Mouse (Mus musculus) T-cell, adult 2 months (primary cell): ENCODE measurements around the gene Slc30a10.

Source experiments
- DNase-seq: peaks from one replicate; pipeline ENCODE4 v3.0.0; 2022; ENCODE audit warnings: low spot score

Slc30a10 gene

DNA sequence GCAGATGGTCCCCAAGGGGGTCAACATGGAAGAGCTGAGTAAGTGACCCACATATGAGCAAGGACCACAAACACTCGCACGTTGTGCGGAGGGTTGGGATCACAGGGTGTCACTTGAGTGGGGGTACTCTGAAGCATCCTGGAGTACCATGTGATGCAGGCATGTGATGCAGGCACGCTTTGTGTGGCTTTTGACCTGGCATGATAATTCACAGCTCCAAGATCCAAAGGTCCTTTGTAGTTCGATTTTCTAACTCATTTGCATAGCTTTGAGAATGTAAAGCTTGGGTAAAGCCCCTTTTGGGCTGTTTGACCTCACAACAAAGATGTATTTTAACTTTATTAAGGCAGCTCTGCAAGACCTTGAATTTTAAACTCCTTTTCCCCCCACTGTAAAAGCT is 8.2 kb downstream of the Slc30a10 start:
- no peak for DNase-seq

- DNase-seq = no peak
Measured at GRCm38 (mm10) chr1:185469551-185470021, 14.9 kb downstream of the Slc30a10 start.

DNA sequence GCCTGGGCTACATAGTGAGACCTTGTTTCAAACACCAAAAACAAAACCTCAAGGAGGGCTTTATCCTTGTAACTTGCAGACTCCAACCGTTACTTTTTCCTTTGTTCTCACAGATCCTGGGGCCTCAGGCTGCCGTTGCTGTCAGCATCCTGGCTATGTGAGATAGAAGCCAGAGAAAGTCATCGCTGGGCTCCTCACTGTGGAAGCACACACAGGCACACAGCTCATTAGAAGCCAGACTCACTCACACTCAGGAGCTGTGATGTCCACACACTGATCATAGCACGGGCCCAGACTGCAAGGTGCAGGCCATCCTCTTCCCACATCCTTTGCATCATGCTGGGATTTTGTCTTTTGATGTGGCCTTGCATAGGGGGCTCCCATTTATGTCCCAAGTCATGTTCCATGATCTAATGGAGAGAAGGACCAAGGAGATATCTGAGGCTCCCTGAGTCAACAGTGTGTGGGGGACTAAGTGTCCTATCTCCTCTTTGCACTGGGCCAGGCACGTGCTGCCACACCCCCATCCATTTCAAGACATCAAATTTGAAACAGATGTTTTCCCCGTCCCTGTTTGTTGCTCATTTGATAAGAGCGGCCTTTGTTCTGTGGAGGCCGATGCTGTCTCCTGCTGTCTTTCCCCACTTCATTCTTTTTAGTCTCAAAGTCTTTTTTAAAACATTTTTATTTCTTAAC is 17.5 kb downstream of the Slc30a10 start:
- no peak for DNase-seq

GRCm38 (mm10) chr1:185472730-185473129 is 18.1 kb downstream of the Slc30a10 start:
- no peak for DNase-seq

DNA sequence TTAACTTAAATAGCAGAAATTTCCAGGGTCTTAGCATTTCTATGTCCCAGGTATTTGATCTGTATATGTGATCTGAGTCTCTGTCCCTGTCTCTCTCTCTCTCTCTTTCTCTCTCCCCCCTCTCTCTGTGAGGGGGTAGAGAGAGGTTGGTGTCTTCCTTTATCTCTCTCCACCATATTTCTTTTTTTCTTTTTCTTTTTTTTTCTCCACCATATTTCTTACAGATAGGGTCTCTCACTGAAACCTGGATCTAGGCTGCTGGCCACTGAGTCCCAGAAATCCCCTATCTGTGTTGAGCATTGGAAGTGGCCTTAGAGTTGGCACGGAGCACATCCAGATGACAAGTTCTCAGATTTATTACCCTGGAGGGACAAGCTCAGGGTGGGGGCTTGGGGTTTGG is 18.8 kb downstream of the Slc30a10 start:
- no peak for DNase-seq

DNA sequence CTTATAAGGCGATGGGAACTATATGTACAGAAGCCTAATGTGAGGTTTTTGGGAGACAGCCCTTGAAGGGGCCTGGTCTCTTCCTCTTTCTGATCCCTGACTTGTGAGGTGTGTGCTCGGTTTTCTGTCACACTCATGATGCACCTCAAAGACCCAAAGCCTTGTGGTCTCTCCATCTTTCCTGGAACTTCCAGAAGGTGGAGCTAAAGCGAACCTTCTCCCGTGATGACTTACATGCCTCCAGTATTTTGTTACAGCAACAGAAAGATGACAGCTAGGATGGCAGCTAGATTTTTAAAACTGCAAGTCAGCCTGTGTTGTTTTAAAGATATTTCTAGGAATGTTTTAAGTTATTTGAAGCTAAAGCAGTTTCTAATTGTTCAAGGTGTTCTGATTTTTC is 25.2 kb downstream of the Slc30a10 start:
- DNase-seq = no peak

- no peak for DNase-seq
Measured at GRCm38 (mm10) chr1:185482001-185482761, 27.5 kb downstream of the Slc30a10 start.

DNA sequence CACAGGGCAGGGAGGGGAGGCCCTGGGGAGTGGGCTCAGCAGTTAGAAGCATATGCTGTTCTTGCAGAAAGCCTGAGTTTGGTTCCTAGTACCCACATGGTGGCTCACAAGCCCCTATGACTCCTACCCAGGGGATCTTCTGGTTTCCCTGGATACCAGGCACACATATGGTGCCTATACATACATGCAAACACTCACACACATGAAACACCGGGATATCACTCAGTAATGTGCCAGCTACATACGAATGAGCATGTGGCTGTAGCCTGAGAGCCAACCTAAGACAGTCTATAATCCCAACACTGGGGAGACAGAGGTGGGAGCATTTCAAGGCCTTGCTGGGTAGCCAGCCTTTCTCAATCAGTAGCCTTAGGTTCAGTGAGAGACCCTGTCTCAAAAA is 28.1 kb downstream of the Slc30a10 start:
- no peak for DNase-seq

DNA sequence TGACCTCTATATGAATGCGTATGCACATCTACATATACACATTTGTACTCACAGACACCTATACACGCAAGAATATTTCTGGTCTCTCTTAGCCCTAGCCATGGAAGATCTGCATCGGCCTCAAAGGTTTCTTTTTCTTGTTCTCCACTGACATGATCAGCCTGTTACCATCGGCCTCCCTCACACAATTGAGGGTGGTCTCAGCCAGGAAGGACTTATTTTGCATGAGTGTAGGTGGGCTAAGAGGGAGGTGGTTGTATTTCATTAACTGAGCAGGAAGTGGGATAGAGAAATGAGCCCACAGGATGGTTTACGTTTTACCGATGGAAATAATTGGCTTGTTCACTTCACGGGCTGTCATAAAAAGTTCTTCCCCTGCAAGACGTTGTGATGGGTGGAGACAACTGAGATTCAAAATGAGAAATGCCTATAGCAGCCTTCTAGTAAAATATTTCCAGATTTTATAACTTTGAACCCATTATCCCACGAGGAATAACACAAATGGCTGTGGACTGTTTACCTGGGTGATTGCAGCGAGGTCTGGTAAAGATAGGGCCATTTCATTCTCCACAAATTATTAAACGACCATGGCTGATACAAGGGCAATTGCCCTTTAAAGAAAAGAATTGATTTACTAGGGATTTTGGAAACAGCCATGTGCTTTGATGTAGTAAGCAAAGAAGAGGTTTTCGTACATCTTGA is 28.9 kb downstream of the Slc30a10 start:
- no peak for DNase-seq

DNA sequence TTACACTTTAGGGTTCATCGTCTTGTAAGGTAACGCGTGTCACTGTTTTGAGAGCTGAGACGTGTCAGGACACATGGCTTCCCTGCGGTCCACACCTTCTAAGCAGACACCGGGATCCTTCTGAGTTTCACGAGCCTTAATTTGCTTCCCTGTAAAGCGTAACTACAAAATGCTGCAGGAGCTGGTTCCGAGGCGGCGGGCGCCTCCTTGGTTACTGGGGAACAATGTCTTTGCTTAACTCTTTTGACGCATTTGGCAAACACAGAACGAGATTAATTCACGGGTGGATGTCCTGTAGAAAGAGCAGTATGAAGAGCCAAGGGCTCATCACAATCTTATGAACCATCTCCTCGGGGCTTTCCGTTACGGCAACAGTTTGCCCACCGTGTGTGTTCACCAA is 29.6 kb downstream of the Slc30a10 start:
- DNase-seq = no peak

DNA sequence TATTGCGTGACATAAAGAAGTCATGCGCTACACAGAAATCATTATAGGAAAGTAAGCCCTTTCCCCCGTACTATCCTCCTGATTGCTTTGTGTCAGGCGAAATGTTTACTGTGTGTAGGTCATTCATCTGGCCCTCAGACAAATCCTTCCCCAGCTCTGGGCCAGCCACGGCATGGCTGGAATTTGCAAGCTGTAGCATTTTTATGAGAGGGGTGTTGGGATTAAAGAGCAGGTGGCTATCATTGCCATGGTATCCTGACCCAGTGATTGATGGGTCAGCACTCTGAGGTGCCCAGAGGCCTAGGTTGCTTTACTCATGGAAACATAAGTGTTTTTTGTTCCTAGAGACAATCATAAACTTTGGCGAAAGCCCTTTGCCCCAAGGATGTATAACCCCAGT is 35.2 kb downstream of the Slc30a10 start:
- no peak for DNase-seq

DNA sequence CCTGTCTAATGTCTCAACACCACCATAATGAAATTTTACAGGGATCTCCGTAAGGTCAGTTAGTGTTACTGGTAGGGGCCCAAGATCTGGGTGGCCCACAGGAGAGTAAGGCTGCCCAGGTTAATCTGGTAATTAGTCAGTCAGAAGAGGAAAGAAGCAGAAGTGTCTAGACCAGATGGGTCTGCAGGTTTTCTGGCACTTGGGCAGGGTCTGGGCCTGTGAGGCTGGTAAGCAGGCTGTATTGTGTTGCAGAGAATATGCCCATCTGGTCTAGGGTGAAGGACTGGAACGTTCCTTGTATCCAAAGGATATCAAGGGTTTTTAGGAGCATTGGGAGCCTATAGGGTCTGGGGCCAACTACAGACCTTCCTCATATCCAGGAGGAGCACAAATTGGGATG is 36.0 kb downstream of the Slc30a10 start:
- DNase-seq = no peak

- DNase-seq = no peak
Measured at GRCm38 (mm10) chr1:185493439-185494034, 38.9 kb downstream of the Slc30a10 start.

DNA sequence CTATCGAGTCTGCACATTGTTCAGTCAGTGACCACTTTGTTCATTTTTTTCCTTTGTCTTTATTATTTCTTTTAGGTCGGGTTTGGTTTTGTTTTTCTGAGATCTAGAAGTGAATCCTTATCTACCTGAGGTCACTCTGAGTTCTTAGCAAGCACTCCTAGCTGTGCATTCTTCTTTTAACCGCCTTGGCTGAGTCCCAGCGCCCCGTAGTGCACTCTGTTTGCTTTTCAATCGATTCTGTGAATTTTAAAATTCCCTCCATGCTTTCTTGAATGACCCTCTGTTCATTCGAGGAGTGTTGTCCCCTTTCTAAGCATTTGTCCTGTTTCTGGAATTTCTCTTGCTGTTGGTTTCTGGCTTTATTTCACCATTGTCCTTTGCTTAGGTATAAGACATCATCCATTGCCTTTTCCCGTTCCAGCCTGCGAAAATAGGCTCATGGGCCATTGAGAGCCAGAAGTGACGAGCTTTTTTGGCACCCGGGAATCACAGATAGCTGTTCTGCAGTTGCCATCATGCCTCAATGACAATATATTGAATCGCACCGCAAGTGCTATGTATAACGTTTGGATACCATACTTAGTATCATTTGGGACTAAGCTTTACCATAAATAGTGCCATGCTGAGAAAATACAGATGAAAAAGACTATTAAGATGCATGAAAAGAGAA is 42.3 kb downstream of the Slc30a10 start:
- DNase-seq = no peak

- no peak for DNase-seq
Measured at GRCm38 (mm10) chr1:185500602-185501001, 46.0 kb downstream of the Slc30a10 start.

GRCm38 (mm10) chr1:185501801-185502340 is 47.2 kb downstream of the Slc30a10 start:
- DNase-seq = no peak

DNA sequence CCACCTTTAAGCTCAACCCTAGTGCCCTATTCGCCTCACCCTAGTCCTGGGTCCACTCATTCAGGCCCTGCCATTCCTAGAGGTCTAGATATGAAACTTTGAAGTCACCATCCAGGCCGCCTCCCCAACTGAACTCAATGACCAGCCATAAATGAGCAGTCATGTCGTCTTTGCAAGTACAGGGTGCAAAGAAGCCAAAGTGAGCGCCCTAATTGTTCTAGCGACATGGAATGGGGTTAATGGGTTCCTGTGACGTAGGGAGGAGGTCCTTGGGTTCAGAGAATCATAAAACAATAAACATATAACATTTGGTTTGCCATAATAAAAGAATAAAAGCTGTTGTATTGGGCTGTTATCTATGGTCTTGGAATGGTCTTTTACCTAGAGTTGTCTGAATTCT is 47.9 kb downstream of the Slc30a10 start:
- DNase-seq = no peak

GRCm38 (mm10) chr1:185509042-185509441 is 54.4 kb downstream of the Slc30a10 start:
- no peak for DNase-seq

DNA sequence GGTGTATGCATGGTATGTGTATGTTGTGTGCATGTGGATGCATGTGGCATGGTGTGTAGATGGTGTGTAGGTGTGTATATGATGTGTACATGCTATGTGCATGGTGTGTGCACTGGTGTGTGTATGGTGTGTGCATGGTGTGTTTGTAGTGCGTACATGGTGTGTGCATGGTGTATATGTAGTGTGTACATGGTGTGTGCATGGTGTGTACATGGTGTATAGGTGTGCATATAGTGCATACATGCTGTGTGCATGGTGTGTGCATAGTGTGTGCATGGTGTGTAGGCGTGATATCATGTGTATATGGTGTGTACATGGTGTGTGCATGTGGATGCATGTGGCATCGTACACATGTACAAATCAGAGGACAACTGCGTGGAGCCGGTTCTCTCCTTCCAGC is 56.7 kb downstream of the Slc30a10 start:
- no peak for DNase-seq

- DNase-seq = no peak
Measured at GRCm38 (mm10) chr1:185515526-185515979, 60.9 kb downstream of the Slc30a10 start.

- no peak for DNase-seq
Measured at GRCm38 (mm10) chr1:185516041-185516440, 61.4 kb downstream of the Slc30a10 start.

DNA sequence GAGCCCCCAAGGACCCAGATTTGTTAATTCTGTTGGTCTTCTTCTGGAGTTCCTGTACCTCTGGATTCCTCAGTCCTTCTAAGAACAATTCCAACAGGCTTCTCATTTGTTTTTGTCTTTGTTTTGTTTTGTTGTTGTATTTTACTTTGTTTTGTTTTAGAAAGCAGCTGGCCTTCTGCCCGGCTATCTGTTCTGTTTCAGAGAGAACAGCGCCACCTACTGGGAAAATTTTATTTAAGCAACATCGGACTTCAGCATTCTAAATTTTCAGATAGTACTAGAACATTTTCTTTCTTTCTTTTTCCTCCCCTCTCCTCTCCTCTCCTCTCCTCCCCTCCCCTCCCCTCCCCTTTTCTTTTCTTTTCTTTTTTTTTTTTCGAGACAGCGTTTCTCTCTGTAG is 62.9 kb downstream of the Slc30a10 start:
- no peak for DNase-seq
